Mouse (Mus musculus) lung, postnatal 25 days (tissue): ENCODE data around the gene Klhl23.

Source experiments
- DNase-seq: peaks from one replicate; pipeline ENCODE4 v3.0.0; 2022; ENCODE audit warnings: low spot score

Klhl23 gene

DNA sequence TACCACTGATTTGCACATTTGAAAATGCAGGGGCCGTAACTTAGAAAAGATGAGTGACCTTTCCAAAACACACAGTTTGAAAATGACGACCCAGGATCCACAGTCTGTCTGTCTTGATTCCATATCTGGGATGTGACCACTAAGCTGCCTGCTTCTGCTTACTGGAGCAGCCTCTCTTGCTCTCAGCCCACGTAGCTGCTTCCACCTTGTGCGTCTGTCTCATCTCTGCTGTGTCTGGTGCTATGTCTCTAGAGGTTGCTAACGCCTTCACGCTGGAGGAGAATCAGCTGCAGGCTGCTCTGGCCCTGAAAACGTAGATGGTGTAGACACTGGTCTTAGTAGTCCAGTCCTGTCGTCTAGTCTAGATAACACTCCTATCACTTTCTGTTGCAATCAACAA lies 8.4 kb downstream of the Klhl23 start:
- DNase-seq: no peak

DNA sequence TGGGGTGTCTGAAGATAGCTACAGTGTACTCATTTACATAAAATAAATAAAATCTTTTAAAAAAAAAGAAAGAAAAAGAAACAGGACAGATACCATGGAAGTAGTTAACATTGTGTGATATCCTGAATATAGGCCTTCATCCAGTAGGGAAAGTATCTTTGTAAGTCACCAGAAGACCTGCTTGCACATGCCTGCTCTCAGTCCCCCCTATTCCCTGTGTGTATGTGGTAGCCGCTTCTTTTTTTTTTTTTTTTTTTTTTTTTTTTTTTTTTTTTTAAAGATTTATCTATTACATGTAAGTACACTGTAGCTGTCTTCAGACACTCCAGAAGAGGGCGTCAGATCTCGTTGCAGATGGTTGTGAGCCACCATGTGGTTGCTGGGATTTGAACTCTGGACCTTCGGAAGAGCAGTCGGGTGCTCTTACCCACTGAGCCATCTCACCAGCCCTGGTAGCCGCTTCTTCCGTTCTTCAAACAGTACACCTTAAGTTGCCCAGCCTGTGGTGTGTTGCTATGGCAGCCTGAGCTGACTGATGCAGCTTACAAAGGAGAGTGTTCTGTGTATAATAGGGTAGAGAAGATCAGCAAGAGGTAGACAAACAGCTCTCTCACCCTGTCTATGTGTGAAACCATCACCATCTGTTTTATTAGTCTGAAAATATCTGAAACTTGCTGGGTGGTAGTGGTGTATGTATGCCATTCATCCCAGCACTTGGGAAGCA lies 15.7 kb downstream of the Klhl23 start:
- DNase-seq: no peak

DNA sequence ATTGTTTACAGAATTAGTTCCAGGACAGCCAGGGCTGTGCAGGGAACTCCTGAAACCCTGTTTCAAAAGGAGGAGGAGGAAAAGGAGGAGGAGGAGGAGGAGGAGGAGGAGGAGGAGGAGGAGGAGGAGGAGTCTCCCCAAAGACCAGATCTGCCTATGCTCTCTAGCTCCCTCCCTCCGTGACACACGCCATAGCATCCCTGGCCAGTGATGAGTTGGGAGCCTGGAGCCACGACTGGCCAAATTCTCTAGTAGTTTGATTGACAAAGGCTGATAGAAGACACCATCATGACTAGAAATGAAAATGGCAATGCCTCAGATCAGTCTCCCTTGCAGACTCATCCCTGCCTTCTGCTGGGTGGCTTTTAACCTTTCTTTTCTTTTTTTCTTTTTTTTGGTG lies 16.3 kb downstream of the Klhl23 start:
- no peak for DNase-seq

DNA sequence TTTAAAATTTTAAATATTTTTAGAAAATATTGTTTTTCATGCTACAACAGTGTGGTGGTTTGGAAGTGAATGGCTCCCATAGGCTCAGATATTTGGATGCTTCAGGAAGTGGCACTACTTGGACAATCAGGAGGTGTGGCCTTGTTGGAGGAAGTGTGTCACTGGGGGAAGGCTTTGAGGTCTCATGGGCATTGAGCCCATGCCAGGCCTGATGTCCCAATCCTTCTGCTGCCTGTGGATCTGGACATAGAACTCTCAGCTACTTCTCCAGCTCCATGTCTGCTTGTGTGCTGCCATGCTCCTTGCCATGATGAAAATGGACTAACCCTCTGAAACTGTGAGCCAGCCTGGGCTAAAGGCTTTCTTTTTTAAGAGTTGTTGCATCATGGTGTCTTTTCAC lies 17.0 kb downstream of the Klhl23 start:
- no peak for DNase-seq

DNA sequence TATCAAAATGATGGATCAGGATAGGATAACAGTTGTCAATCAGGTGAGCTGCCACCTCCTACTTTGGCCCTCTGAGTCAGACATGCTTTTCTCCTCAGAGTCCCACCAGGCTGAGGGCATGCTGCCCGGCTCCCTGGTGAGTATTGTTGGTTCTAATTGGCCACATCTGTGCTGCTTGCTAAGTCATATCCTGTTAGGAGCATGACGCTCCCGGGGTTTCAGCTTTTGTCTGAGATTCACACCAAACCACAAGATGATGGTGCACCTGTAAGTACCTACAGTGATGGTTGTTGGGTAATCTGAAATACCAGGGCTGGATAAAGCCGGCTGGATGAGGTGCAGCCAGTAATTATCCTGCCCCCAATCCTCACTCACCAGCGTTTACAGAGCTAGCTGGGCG lies 18.5 kb downstream of the Klhl23 start:
- DNase-seq: no peak

DNA sequence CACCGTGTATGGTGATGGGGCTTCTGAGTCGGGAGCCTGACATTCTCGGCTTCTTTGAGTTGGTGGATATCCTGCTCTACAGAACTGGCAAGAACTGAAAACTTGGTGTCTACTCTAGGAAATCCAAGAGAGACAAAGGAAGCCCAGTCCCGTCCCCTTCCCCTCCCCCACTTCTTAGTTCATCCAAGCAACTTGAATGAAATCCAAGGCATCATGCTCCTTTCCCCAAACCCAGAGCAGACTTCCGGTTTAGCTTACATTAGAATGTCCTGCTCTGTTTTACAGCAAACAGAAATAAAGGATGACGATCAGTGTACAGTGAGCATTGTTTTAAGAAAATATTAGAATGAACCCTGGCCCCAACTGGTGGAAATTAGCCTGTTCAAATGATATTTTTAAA lies 27.5 kb downstream of the Klhl23 start:
- DNase-seq: no peak

DNA sequence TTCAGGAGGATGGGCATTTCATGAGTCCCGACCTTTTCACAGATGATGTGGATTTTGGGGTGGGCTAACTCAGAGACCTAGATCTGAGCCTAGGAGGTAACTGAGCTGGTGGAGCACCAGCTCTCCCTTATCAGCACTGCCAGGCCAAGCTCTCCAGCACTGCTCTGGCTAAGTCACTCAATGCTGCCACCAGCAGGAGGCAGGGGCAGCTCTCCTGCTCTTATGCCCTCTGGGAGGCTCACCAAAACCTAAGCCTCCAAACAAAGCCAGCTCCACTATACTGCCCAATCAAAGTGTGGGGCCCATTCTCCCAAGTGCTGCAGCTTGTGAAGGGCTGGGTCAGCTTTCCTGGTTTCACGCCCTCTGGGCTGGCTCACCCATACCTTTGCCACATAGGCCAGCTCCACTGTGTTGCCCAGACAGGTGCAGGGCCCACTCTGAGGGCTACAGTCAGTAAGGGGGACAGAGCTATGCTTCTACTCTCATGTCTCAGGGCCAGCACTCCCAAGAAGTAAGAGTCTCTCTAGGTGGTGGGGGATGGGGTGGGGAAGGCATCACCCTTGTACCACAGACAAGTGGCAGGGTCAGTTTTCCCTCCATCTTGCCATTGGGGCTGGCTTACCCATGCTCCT lies 29.8 kb downstream of the Klhl23 start:
- no peak for DNase-seq

DNA sequence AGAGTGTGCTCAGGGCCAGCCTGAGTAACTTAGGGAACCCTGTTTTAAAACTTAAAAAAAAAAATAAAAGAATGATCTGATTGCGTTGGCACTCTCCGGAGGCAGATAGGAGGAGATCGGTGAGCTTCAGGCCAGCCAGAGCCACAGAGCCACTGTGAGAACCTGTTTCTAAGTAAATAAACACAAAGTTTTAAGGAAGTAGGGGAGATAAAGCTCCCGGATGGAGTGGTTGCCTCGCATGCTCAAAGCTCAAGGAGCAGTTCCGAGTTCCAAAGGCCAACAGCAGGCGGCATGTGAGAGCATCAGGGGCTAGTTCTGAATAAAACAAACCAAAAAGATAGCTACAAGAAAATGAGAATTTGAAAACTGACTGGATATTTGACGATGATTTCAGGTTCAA lies 34.6 kb downstream of the Klhl23 start:
- peak; percentile 46 for DNase-seq

DNA sequence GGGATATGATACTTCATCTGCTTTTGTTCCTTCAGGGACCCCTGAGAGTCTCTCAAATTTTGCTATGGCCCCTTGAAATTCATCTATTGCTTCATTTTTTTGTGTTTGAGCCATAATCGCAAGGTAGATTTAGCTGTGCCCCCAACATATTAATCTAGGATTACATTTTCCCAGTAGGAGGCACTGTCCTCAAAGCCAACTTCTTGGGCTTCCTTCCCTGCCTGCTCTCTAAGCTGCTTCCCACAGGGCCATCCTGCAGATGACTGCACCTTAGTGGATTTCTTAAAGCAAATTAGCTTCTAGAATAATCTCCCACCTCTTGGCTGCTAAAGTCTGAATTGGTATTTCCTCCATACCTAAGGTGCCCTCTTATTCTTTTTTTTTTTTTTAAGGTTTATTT lies 36.1 kb downstream of the Klhl23 start:
- no peak for DNase-seq

DNA sequence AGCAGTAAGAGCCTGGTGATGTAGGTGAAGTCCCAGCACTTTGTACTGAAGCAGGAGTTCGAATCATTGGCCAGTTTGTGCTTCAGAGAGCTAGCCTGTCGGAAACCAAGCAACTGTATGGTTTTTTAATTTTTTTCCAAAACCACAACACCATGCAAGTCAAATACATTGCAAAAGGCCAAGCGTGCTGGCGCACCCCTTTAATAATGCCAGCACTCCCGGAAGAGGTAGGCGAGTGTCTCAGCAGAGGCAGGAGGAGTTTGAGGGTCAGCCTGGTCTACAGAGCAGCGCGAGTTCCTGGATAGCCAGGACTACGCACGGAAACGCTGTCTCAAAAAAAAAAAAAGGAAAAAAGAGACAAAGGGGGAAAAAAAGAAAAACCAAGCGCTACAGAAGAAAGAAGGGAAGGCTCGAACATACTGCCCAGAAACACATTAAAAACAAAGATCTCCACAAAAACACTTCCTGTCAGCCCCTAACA lies 39.3 kb downstream of the Klhl23 start:
- DNase-seq: peak; percentile 38

DNA sequence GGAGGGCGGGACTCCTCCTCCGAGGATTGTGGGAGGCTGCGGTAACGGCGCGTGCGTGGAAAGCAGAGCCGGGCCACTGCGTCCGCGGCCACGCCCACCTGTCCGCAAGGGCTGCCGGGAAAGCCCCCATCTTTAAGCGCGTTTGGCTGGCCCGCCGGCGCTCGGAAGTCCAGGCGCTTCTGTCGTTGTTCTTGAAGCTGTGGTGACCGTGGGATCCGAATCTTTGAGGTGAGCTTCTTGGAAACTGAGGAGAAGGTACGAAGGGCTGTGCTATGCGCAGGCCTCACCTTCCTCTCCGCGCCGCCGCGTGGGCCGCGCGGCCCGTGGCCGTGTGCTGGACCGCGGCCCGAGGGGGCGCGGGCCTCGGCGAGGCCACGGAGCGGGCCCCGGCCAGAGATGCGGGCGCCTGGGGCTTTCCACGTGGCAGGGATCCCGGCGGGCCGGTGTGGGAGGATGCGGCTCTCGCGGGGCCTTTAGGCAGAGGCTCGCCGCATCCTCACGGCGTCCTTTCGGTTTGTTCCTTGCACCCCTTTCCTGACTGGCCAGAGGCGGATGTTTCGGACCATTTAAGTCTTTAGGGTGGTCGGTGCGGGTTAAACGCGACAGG lies 39.8 kb downstream of the Klhl23 start, which contains the start of gene Ssb:
TSS of gene Ssb (plus strand) at position 78 of the 607 bp plus-strand sequence.
- DNase-seq: peak; percentile 94

DNA sequence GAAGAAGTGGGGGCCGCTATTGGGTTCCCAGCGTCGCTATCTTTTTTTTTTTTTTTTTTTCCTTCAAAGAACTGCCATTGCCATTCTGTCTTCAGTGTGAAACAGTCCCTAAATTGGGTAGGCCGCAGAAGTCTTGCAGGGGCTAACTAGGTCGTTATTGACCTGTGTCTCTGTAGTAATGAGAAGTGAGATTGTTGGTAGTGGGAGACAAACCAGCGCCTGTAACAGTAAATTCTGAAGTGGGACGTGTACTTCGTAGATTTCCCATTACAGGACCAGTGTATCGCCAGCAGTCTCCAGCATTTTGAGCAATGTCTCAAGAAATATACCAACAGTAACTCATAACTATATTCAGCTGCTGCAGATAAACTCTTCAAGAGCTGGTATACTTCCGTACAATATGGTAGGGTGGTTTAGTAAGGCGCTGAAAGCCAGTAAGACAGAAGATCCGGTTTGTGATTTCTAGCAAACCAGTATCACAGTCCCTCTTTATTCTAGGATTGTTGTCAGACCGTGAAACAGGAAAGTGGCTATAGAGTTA lies 40.4 kb downstream of the Klhl23 start:
- DNase-seq: no peak

DNA sequence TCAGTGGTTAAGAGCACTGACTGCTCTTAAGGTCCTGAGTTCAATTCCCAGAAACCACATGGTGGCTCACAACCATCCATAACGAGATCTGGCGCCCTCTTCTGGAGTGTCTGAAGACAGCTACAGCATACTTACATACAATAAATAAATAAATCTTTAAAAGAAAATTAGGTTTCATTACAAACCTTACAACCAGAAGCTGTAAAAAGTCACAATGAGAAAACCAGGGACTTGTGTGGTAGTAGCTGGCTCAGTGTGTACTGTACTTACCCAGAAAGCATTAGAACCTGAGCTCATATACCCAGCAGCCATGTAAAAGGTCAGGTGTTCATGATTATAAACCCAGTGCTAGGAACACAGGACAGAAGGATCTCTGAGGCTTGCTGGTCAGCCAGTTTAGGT lies 62.2 kb downstream of the Klhl23 start:
- no peak for DNase-seq

DNA sequence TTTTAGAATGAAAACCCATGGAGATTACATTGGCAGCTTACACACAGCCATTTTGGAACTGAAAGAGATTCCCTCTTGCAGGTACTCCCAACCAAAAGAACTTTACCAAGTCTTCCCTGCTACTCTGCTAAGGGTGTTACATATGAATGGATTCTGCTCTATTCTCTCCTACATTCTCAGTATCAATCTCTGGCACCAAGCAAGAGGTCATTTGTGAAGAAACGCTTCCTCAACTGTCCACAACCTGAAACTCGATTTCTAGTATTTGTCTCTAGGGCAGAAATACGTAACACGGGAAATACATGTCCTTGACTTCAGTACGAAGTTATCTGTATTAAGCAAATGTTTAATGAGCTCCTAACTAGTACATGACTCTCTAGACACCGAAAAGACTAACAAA lies 62.8 kb downstream of the Klhl23 start:
- DNase-seq: no peak

DNA sequence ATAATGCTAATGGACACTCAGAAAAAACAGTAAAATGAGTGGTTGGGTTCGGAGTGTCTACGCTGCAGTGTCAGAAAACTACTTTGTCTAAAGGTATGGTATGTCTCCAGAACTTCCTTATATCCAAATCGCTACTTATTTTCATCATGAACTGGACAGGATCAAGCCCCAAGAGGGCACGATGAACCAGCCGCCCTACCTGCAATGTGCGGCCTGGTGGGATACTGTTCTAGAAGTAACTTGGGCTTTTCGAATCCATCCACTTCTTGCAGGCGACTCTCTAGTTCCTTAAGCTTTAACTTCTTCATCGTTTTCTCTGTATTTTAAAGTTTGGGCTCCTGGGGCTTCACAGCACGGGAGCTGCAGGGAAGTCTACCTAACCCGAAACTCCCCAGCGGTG lies 63.3 kb downstream of the Klhl23 start:
- DNase-seq: no peak

DNA sequence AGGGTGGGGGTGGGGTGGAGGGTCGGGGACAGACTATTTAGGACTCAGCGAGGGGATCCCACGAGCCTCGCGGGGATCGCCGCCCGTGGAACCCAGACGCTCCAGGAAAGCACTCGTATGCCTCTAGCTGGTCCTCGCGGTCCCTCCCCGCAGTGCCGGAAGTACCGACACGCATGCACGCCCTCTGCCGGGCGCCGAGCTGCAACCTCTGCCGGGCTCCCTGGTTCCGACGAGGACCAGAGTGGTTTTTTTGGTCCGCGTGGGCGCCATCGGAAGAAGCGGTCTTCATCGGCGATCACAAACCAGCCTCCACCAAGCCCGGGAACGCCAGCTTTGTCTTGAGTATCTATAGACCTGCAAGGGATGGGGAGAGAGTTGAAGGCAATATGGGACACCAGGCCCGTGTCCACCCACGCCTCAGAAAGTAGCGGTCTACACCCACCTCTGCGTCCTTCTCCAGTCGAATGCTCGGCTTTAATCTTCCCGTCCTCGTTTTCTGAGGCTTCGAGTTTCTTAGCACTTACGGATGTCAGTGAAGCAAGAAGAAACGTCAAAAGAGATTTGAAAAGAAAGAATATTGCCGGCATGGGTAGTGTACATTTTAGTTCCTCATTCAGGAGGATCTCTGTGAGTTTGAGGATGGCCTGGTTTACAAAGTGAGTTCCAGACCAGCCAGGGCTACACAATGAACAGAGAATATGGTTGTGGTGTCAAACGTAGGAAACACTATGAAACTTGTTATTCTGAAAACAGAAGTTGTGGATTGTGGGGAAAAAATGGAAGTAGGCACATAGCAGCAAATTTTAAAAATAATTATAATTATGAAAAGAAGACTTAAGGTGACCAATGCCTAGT lies 63.9 kb downstream of the Klhl23 start, which contains the start of gene Mettl5:
TSS of gene Mettl5 (minus strand) at position 165 of the 855 bp plus-strand sequence.
- peak; percentile 90 for DNase-seq
